Mouse (Mus musculus) heart, adult 2 months (tissue): ENCODE data around the gene Lingo1. TPM values are rescaled to one million over a fixed set of nuclear protein-coding genes. Genes with fewer than 3 reads are reported as not detected.

Experiments used
- DNase-seq, 2 experiments: peaks; one replicate each; pipeline ENCODE4 v3.0.0; 2021
- H3K27ac ChIP-seq: fragments of 200-600 bp; 2 replicates; pipeline ENCODE4 v1.8.1; 2022
- H3K27me3 ChIP-seq: fragments of 200-500 bp; 2 replicates; pipeline ENCODE4 v1.6.1; 2012; ENCODE audit warnings: mild to moderate bottlenecking, low read length, inconsistent platforms, mixed read lengths; ENCODE audit not compliant: control insufficient read depth, insufficient read depth
- H3K36me3 ChIP-seq: fragments of 200-500 bp; 2 replicates; pipeline ENCODE4 v1.6.1; 2012; ENCODE audit warnings: low read length, inconsistent platforms; ENCODE audit not compliant: control insufficient read depth, insufficient read depth
- H3K4me1 ChIP-seq: fragments of 200-500 bp; 2 replicates; pipeline ENCODE4 v1.6.1; 2011; ENCODE audit warnings: low read length; ENCODE audit not compliant: control insufficient read depth, insufficient read depth
- H3K4me3 ChIP-seq: fragments of 200-600 bp; 2 replicates; pipeline ENCODE4 v1.8.1; 2022
- H3K79me2 ChIP-seq: fragments of 200-500 bp; replicated peaks from 2 replicates; pipeline ENCODE4 v1.6.1; 2012; ENCODE audit warnings: mild to moderate bottlenecking, inconsistent platforms, low read length, moderate library complexity, mixed read lengths; ENCODE audit not compliant: control insufficient read depth, insufficient read depth
- H3K9ac ChIP-seq: fragments of 200-500 bp; 2 replicates; pipeline ENCODE4 v1.6.1; 2012; ENCODE audit warnings: low read depth, mild to moderate bottlenecking, control low read depth, inconsistent platforms, low read length, mixed read lengths
- CTCF ChIP-seq: fragments of 200-600 bp; IDR thresholded peaks from 2 replicates; pipeline ENCODE4 v1.8.1; 2022; ENCODE audit warnings: antibody characterized with exemption, mild to moderate bottlenecking, moderate library complexity
- EP300 ChIP-seq: fragments of 200-500 bp; IDR thresholded peaks from 2 replicates; pipeline ENCODE4 v1.6.1; 2011; ENCODE audit warnings: low read depth, low read length, control low read depth; ENCODE audit not compliant: insufficient read depth
- POLR2A ChIP-seq: fragments of 200-500 bp; IDR thresholded peaks from 2 replicates; pipeline ENCODE4 v1.6.1; 2011; ENCODE audit warnings: mild to moderate bottlenecking, low read depth, low read length, control low read depth; ENCODE audit not compliant: insufficient read depth
- WGBS: fragments of 180-500 bp; shearing (Covaris S2); methylation state at CpG from one replicate; pipeline ENCODE4 v1.1.7; 2018; 5-methylcytosine and 5-hydroxymethylcytosine counted together
- intact Hi-C: fragments of 180-260 bp; cut with DNase I; formaldehyde crosslinking; loops from one replicate; pipeline ENCODE4 v1.15.1; 2025
- polyA plus RNA-seq: library from polyadenylated mRNA; depleted of rRNA; stranded (reverse); fragments of >200 nt; gene quantifications from 2 replicates; pipeline ENCODE4 v1.2.3, GENCODE M21; 2012
- total RNA-seq, 2 experiments: library from RNA; stranded (reverse); gene quantifications; 2 replicates each; pipeline ENCODE4 v1.2.3; 2021

The Lingo1 gene
- total and polyA plus RNA-seq, 3 experiments: 1.2 to 5.5 (median 1.3) TPM

- 7% methylated on average over 5 of the region's 5 CpGs for WGBS
- H3K4me3 ChIP-seq: no peak overlapping the region
- no peaks in the 10 kb centered on the region for H3K36me3 ChIP-seq
- DNase-seq: peak; percentile 35 to 63
- TF ChIP-seq CTCF (peak; percentile 80), POLR2A (no peak), EP300 (0 out of 2 replicates have a peak, but pooled peaks have one; percentile 25)
- no peaks in the 10 kb centered on the region for H3K4me1 ChIP-seq
- H3K9ac ChIP-seq: no peak overlapping the region
- no peaks in the 10 kb centered on the region for H3K79me2 ChIP-seq
- H3K27me3 ChIP-seq: peaks cover 16% of the 10 kb centered on the region
- intact Hi-C loops: loop anchor here (1.0 kb wide), 2 partner anchors 72 to 162 kb away; no protein-coding TSS in a partner anchor
- no peak overlapping the region for H3K27ac ChIP-seq
Observed at GRCm38 (mm10) chr9:56797876-56798275, 1.6 kb upstream of the Lingo1 start.

- no peaks in the 10 kb centered on the region for H3K36me3 ChIP-seq
- no peak for DNase-seq
- no peaks in the 10 kb centered on the region for H3K79me2 ChIP-seq
- 0 out of 2 replicates have a peak overlapping the region, but pooled peaks have one; percentile 12 for H3K9ac ChIP-seq
- H3K27ac ChIP-seq: no peak overlapping the region
- no peaks in the 10 kb centered on the region for H3K4me1 ChIP-seq
- peaks cover 16% of the 10 kb centered on the region for H3K27me3 ChIP-seq
- intact Hi-C loops: no loop called here
- WGBS: under 1% methylated on average over 41 of the region's 41 CpGs
- TF ChIP-seq EP300 (no peak), POLR2A (no peak), CTCF (no peak)
- H3K4me3 ChIP-seq: no peak overlapping the region
Observed at GRCm38 (mm10) chr9:56796656-56797131, 426 bp upstream of the Lingo1 start.

- Histone ChIP-seq H3K27ac (no peak overlapping the region), H3K4me3 (no peak overlapping the region), H3K36me3 (no peaks in the 10 kb centered on the region), H3K27me3 (peaks cover 15% of the 10 kb centered on the region), H3K9ac (no peak overlapping the region), H3K79me2 (no peaks in the 10 kb centered on the region), H3K4me1 (no peaks in the 10 kb centered on the region)
- intact Hi-C loops: no loop called here
- TF ChIP-seq CTCF (no peak), POLR2A (no peak), EP300 (no peak)
- 69% methylated on average over 11 of the region's 11 CpGs for WGBS
- no peak for DNase-seq
Observed at GRCm38 (mm10) chr9:56791696-56792261, 4.5 kb downstream of the Lingo1 start.

GRCm38 (mm10) chr9:56784576-56784975 is 11.7 kb downstream of the Lingo1 start:
- H3K4me3 ChIP-seq: no peak overlapping the region
- no peaks in the 10 kb centered on the region for H3K27me3 ChIP-seq
- H3K4me1 ChIP-seq: no peaks in the 10 kb centered on the region
- WGBS: 90% methylated on average over 10 of the region's 10 CpGs
- H3K36me3 ChIP-seq: no peaks in the 10 kb centered on the region
- no peak for DNase-seq
- no peaks in the 10 kb centered on the region for H3K79me2 ChIP-seq
- H3K27ac ChIP-seq: no peak overlapping the region
- no peak for TF ChIP-seq CTCF
- no peak for TF ChIP-seq POLR2A
- TF ChIP-seq EP300: no peak
- no peak overlapping the region for H3K9ac ChIP-seq
- intact Hi-C loops: no loop called here

- no peak for TF ChIP-seq POLR2A
- H3K27ac ChIP-seq: no peak overlapping the region
- no peaks in the 10 kb centered on the region for H3K36me3 ChIP-seq
- 61% methylated on average over 11 of the region's 11 CpGs for WGBS
- H3K4me1 ChIP-seq: no peaks in the 10 kb centered on the region
- no peaks in the 10 kb centered on the region for H3K27me3 ChIP-seq
- no peak overlapping the region for H3K9ac ChIP-seq
- H3K79me2 ChIP-seq: no peaks in the 10 kb centered on the region
- no peak for DNase-seq
- intact Hi-C loops: no loop called here
- H3K4me3 ChIP-seq: no peak overlapping the region
Observed at GRCm38 (mm10) chr9:56776881-56777801, 19.1 kb downstream of the Lingo1 start.
